Mouse (Mus musculus) left cerebral cortex, postnatal 10 days (tissue): ENCODE data around the gene Pacsin2. TPM values are rescaled to one million over a fixed set of nuclear protein-coding genes. Genes with fewer than 3 reads are reported as not detected.
"Not testable (repeated sequence)": the region's sequence is repeated elsewhere in the genome, so short reads cannot be mapped to it uniquely, and the experiment has no call there.

Experiments used
- DNase-seq, 2 experiments: peaks; one replicate each; pipeline ENCODE4 v3.0.0; 2021 to 2022; ENCODE audit warnings: low spot score in 2 of 2, mixed read lengths in 1 of 2; ENCODE audit errors: extremely low spot score in 1 of 2
- intact Hi-C: fragments of 180-260 bp; cut with DNase I; formaldehyde crosslinking; loops from one replicate; pipeline ENCODE4 v1.15.1; 2025
- total RNA-seq, 2 experiments: library from RNA; stranded (reverse); gene quantifications; 2 replicates each; pipeline ENCODE4 v1.2.3; 2021

The Pacsin2 gene
- total RNA-seq, 2 experiments from 2014 or later = 47.5 to 48.6 TPM

- intact Hi-C loops = no loop called here
Measured at GRCm38 (mm10) chr15:83408692-83409442, 55.5 kb downstream of the Pacsin2 start.

GRCm38 (mm10) chr15:83408216-83408615 is 56.2 kb downstream of the Pacsin2 start:
- DNase-seq = no peak
- intact Hi-C loops = no loop called here

More at GRCm38 (mm10) chr15:83408692-83409442, 55.5 kb downstream of the Pacsin2 start:
- no peak for DNase-seq

- DNase-seq = no peak
- intact Hi-C loops = no loop called here
Measured at GRCm38 (mm10) chr15:83407502-83407901, 56.9 kb downstream of the Pacsin2 start.

- intact Hi-C loops, DNase-seq: not testable (repeated sequence)
Measured at GRCm38 (mm10) chr15:83405866-83406265, 58.5 kb downstream of the Pacsin2 start.

- intact Hi-C loops = no loop called here
- DNase-seq = no peak
Measured at GRCm38 (mm10) chr15:83404008-83404407, 60.4 kb downstream of the Pacsin2 start.

GRCm38 (mm10) chr15:83403016-83403415 is 61.4 kb downstream of the Pacsin2 start:
- intact Hi-C loops = no loop called here
- no peak for DNase-seq

GRCm38 (mm10) chr15:83392722-83393121 is 71.7 kb downstream of the Pacsin2 start:
- intact Hi-C loops = no loop called here
- DNase-seq = no peak

- intact Hi-C loops = loop anchor here (5.0 kb wide), 1 partner anchor 129 kb away; no protein-coding TSS in a partner anchor
- no peak for DNase-seq
Measured at GRCm38 (mm10) chr15:83387911-83388310, 76.5 kb downstream of the Pacsin2 start.

- intact Hi-C loops = no loop called here
Measured at GRCm38 (mm10) chr15:83383633-83384032, 80.8 kb downstream of the Pacsin2 start.

GRCm38 (mm10) chr15:83383136-83383535 is 81.3 kb downstream of the Pacsin2 start:
- no peak for DNase-seq

More at GRCm38 (mm10) chr15:83383633-83384032, 80.8 kb downstream of the Pacsin2 start:
- DNase-seq = no peak

GRCm38 (mm10) chr15:83382467-83382866 is 81.9 kb downstream of the Pacsin2 start:
- intact Hi-C loops = no loop called here
- DNase-seq = no peak

More at GRCm38 (mm10) chr15:83383136-83383535, 81.3 kb downstream of the Pacsin2 start:
- intact Hi-C loops = no loop called here

GRCm38 (mm10) chr15:83377153-83377552 is 87.3 kb downstream of the Pacsin2 start:
- intact Hi-C loops = no loop called here
- no peak for DNase-seq

- intact Hi-C loops = no loop called here
- DNase-seq = peak in 1 of 2 experiments; percentile 68
Measured at GRCm38 (mm10) chr15:83375136-83375535, 89.3 kb downstream of the Pacsin2 start.

- intact Hi-C loops = no loop called here
- no peak for DNase-seq
Measured at GRCm38 (mm10) chr15:83374076-83374475, 90.3 kb downstream of the Pacsin2 start.

GRCm38 (mm10) chr15:83368702-83369101 is 95.7 kb downstream of the Pacsin2 start:
- DNase-seq, intact Hi-C loops: not testable (repeated sequence)

- intact Hi-C loops = no loop called here
- no peak for DNase-seq
Measured at GRCm38 (mm10) chr15:83368261-83368660, 96.1 kb downstream of the Pacsin2 start.

- peak; percentile 20 to 90 for DNase-seq
- intact Hi-C loops = no loop called here
Measured at GRCm38 (mm10) chr15:83366933-83367552, 97.4 kb downstream of the Pacsin2 start.

GRCm38 (mm10) chr15:83365697-83366096 is 98.7 kb downstream of the Pacsin2 start:
- no peak for DNase-seq
- intact Hi-C loops = no loop called here

GRCm38 (mm10) chr15:83364194-83364593 is 100.2 kb downstream of the Pacsin2 start:
- DNase-seq = no peak
- intact Hi-C loops = no loop called here

- DNase-seq, intact Hi-C loops: not testable (repeated sequence)
Measured at GRCm38 (mm10) chr15:83362813-83363212, 101.6 kb downstream of the Pacsin2 start.
